Mouse (Mus musculus) embryonic facial prominence, embryonic 15.5 days (tissue): ENCODE data around the gene Ambra1. TPM values are rescaled to one million over a fixed set of nuclear protein-coding genes. Genes with fewer than 3 reads are reported as not detected.

Source experiments
- ATAC-seq: fragments of 200-750 bp; cut with Nextera tagmentation; 2 replicates; pipeline ENCODE4 v1.8.0; 2017; ENCODE audit warnings: low read depth, moderate TSS enrichment; ENCODE audit not compliant: insufficient number of reproducible peaks, low FRiP score, low TSS enrichment
- H3K27ac ChIP-seq: fragments of 300-500 bp; sonication (generic); replicated peaks from 2 replicates; pipeline ENCODE4 v1.5.1; 2015; ENCODE audit warnings: mild to moderate bottlenecking, inconsistent platforms
- H3K27me3 ChIP-seq: fragments of 300-500 bp; sonication (generic); 2 replicates; pipeline ENCODE4 v1.6.1; 2015; ENCODE audit warnings: inconsistent platforms
- H3K36me3 ChIP-seq: fragments of 300-500 bp; sonication (generic); 2 replicates; pipeline ENCODE4 v1.6.1; 2015; ENCODE audit warnings: mild to moderate bottlenecking, inconsistent platforms
- H3K4me1 ChIP-seq: fragments of 300-500 bp; sonication (generic); 2 replicates; pipeline ENCODE4 v1.6.1; 2015; ENCODE audit warnings: inconsistent platforms
- H3K4me2 ChIP-seq: fragments of 300-500 bp; sonication (generic); replicated peaks from 2 replicates; pipeline ENCODE4 v1.6.1; 2015; ENCODE audit warnings: mild to moderate bottlenecking, inconsistent platforms
- H3K4me3 ChIP-seq: fragments of 300-500 bp; sonication (generic); replicated peaks from 2 replicates; pipeline ENCODE4 v1.5.1; 2015; ENCODE audit warnings: mild to moderate bottlenecking, inconsistent platforms
- H3K9ac ChIP-seq: fragments of 300-500 bp; sonication (generic); 2 replicates; pipeline ENCODE4 v1.6.1; 2015; ENCODE audit warnings: inconsistent platforms
- H3K9me3 ChIP-seq: fragments of 300-500 bp; sonication (generic); replicated peaks from 2 replicates; pipeline ENCODE4 v1.6.1; 2016; ENCODE audit warnings: inconsistent platforms
- WGBS: fragments of 180-500 bp; shearing (Covaris S2); methylation state at CpG from one replicate; pipeline ENCODE4 v1.1.7; 2015; 5-methylcytosine and 5-hydroxymethylcytosine counted together
- polyA plus RNA-seq: library from polyadenylated mRNA; unstranded; fragments of >200 nt; fragmentation: Nextera tagmentation; extraction: Ambion mirVana; gene quantifications from 2 replicates; pipeline ENCODE4 v1.2.1, GENCODE M21; 2015

Gene Ambra1
- polyA plus RNA-seq, 1 experiment from 2014 or later: 18.1 TPM

- H3K9ac ChIP-seq: no peak overlapping the region
- H3K27me3 ChIP-seq: no peaks in the 10 kb centered on the region
- H3K9me3 ChIP-seq: no peaks in the 10 kb centered on the region
- H3K27ac ChIP-seq: no peak overlapping the region
- 72% methylated on average over 9 of the region's 9 CpGs for WGBS
- no peaks in the 10 kb centered on the region for H3K36me3 ChIP-seq
- H3K4me1 ChIP-seq: no peaks in the 10 kb centered on the region
- H3K4me2 ChIP-seq: no peak overlapping the region
- no peak for ATAC-seq
- H3K4me3 ChIP-seq: no peak overlapping the region
Observed at GRCm38 (mm10) chr2:91876000-91876805, 146.3 kb downstream of the Ambra1 start.

DNA sequence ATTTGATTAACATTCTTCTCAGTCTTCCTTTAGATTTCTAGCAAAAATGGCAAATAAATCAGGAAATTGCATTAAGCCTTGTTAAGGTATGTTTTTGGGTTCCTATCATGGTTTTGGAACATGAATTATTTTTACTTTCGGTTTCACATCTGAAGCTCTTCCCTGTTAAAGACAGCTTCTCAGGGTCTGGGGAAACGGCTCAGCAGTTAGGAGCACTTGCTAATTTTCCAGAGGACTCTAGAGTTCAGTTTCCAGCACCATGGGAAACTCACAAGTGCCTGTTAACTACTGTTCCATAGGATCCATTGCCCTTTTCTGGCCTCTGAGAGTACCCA lies 146.8 kb downstream of the Ambra1 start:
- WGBS: 88% methylated on average over 2 of the region's 2 CpGs
- no peak for ATAC-seq
- Histone ChIP-seq H3K27ac (no peak overlapping the region), H3K36me3 (no peaks in the 10 kb centered on the region), H3K4me1 (no peaks in the 10 kb centered on the region), H3K4me2 (no peak overlapping the region), H3K9me3 (no peaks in the 10 kb centered on the region), H3K9ac (no peak overlapping the region), H3K4me3 (no peak overlapping the region), H3K27me3 (no peaks in the 10 kb centered on the region)

DNA sequence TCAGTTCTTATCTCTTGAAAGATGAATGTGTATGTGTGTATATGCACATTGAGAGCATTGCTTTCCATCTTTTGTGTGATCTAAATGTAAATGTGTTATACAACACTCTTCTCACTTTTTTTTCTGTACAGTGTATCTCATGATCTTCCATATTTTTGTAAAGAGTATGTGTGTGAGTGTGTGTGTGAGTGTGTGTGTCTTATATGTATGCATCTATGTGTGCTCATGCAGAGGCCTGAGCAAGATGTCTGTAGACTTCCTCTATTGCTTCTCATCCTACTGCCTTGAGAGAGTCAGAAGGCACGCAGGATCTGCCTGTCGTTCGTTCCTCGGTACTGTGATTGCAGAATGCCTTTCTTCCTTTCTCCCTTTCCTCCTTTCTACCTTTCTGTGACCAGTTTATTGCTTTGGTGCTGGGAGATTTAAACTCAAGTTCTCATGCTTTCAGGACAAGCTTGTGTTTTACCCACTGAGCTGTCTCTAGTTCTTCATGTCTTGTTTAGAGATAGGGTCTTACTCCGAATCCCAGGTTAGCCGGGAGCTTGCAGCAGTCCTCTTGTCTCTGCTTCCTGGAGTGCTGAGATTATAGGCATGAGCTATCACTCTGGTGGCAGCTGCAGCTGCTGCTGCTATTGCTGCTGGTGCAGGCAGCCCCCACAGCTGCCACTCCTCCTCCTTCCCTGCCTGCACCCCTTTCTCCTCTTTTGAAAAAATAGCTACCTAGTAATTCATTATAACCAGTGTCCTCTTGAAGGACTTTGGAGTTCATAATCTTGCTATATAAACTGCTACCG lies 148.7 kb downstream of the Ambra1 start:
- Histone ChIP-seq H3K36me3 (no peaks in the 10 kb centered on the region), H3K9me3 (no peaks in the 10 kb centered on the region), H3K9ac (no peak overlapping the region), H3K27me3 (no peaks in the 10 kb centered on the region), H3K4me1 (no peaks in the 10 kb centered on the region), H3K4me2 (no peak overlapping the region), H3K27ac (no peak overlapping the region), H3K4me3 (no peak overlapping the region)
- ATAC-seq: no peak
- 84% methylated on average over 7 of the region's 7 CpGs for WGBS

DNA sequence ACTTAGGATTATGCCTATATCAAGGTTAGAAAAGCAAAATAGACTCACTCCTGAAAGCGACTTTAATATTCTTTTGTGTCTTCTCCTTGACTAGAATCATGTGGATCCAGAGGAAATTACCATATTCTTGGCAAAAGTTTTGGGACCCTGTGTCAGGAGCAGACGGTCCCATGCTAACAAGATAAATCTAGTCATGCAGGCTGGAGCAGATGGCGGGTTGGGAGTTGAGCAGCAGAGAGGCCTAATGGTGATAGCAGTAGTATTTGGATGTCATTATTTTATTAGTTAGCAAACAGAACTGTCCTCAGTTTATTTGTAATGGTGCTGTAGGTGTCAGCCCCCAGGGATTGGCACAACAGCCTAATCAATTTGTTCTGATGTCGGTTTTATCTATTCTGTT lies 154.0 kb downstream of the Ambra1 start:
- Histone ChIP-seq H3K9ac (no peak overlapping the region), H3K27ac (no peak overlapping the region), H3K36me3 (peaks cover 22% of the 10 kb centered on the region), H3K4me1 (no peaks in the 10 kb centered on the region), H3K27me3 (no peaks in the 10 kb centered on the region), H3K4me2 (no peak overlapping the region), H3K4me3 (no peak overlapping the region), H3K9me3 (no peaks in the 10 kb centered on the region)
- no peak for ATAC-seq
- WGBS: 83% methylated on average over 4 of the region's 4 CpGs

DNA sequence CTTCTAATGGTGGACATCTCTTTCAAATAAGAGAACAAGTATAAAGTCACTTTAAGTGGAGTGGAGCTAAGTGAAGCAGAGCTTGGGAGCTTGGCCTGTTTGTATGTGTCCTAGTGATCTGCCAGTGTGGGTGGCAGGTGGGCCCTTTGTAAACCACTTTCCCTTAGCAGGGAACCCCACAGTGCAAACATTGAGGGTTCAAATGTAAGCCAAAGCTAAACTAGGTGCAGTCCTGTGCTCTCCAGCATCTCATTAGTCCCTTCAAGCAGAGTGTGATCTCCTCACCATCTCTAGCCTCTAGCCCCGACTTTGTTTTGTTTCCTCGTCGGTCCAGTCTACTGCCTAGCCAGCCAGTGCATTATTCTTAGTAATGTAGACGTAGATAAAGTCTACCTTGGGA lies 154.7 kb downstream of the Ambra1 start:
- H3K4me1 ChIP-seq: no peaks in the 10 kb centered on the region
- no peaks in the 10 kb centered on the region for H3K27me3 ChIP-seq
- no peak overlapping the region for H3K4me2 ChIP-seq
- ATAC-seq: no peak
- H3K27ac ChIP-seq: no peak overlapping the region
- no peak overlapping the region for H3K9ac ChIP-seq
- peaks cover 22% of the 10 kb centered on the region for H3K36me3 ChIP-seq
- no peak overlapping the region for H3K4me3 ChIP-seq
- H3K9me3 ChIP-seq: no peaks in the 10 kb centered on the region
- WGBS: 88% methylated on average over 4 of the region's 4 CpGs

DNA sequence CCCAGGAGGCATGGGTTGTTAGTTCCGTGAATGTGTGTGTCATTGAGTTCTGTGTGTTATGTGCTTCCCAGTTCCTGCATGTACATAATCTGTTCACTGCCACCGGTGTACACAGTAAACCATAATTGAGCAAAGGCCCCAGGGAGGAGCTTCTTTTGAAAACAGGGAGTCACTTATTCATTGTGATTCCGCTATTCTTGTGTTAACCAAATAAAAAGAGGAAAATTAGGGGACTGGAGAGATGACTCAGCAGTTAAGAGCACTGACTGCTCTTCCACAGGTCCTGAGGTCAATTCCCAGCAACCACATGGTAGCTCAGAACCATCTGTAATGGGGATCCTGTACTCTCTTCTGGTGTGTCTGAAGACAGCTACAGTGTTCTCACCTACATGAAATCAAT lies 164.8 kb downstream of the Ambra1 start:
- no peak for ATAC-seq
- Histone ChIP-seq H3K4me3 (no peak overlapping the region), H3K9me3 (no peaks in the 10 kb centered on the region), H3K27ac (no peak overlapping the region), H3K9ac (no peak overlapping the region), H3K36me3 (0 out of 2 replicates have a peak, but pooled peaks cover 9% of the 10 kb centered on the region), H3K27me3 (no peaks in the 10 kb centered on the region), H3K4me2 (no peak overlapping the region), H3K4me1 (no peaks in the 10 kb centered on the region)
- WGBS: 86% methylated on average over 3 of the region's 3 CpGs

DNA sequence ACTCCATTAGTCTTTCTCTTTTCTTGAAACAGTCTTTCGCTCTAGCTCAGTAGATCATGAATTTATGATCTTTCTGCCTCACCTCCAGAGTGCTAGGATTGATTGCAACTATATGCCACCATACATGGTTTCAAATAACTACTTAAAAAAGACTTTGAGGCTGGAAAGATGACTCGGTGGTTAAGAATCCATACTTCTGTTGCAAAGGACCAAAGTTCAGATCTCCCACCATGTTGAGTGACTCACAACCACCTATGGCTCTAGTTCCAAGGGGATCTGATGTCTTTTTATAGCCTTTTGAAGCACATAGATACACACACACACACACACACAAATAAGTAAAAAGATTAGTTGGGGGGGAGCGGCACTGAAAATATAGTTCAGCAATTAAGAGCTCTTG lies 165.5 kb downstream of the Ambra1 start:
- H3K4me3 ChIP-seq: no peak overlapping the region
- no peak overlapping the region for H3K4me2 ChIP-seq
- 93% methylated on average over 3 of the region's 3 CpGs for WGBS
- H3K36me3 ChIP-seq: peaks cover 12% of the 10 kb centered on the region; the same call in 1 of the 2 replicates
- H3K4me1 ChIP-seq: no peaks in the 10 kb centered on the region
- no peaks in the 10 kb centered on the region for H3K9me3 ChIP-seq
- no peaks in the 10 kb centered on the region for H3K27me3 ChIP-seq
- H3K27ac ChIP-seq: no peak overlapping the region
- ATAC-seq: no peak
- no peak overlapping the region for H3K9ac ChIP-seq

DNA sequence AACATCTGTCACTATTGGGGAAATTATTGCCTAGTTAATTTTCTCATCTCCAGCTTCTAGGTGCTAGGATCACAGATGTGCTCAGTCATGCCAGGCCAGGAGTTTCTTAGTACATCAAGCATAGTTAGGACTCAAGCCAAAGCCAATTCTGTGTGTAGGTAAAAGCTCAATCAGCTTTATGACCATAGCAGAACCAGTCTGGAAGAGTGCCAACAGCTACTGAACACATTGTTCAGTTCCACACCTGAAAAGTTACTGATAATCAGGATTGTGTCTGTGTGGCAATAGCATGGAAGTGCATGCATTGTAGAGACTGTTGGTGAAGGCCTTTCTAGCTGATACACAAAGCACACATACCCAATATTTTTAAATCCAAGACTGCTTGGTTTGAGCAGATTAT lies 168.0 kb downstream of the Ambra1 start:
- Histone ChIP-seq H3K4me3 (no peak overlapping the region), H3K27me3 (no peaks in the 10 kb centered on the region), H3K27ac (no peak overlapping the region), H3K9ac (no peak overlapping the region), H3K36me3 (peaks cover 27% of the 10 kb centered on the region), H3K4me2 (no peak overlapping the region), H3K4me1 (no peaks in the 10 kb centered on the region), H3K9me3 (no peaks in the 10 kb centered on the region)
- no peak for ATAC-seq

DNA sequence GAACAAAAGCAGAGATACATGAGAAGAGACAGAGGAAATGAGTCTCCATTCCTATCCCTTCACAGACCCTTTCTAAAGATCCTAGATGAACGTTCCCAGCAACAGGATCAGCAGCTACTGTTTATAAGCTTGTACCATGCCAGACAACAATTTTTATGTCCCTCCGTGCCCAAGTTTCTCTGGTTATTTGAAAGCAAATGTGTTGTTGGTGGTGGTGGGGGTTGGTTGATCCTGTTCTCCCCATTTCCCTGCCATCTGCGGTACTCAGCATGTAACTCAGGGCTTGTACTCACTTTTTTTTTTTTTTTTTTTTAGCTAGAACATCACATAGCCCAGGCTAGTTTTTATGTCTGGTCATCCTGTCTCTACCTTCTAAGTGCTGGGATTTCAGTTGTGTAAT lies 169.2 kb downstream of the Ambra1 start:
- no peak overlapping the region for H3K4me2 ChIP-seq
- peaks cover 27% of the 10 kb centered on the region for H3K36me3 ChIP-seq
- H3K4me1 ChIP-seq: no peaks in the 10 kb centered on the region
- H3K9me3 ChIP-seq: no peaks in the 10 kb centered on the region
- no peak overlapping the region for H3K27ac ChIP-seq
- ATAC-seq: no peak
- H3K27me3 ChIP-seq: no peaks in the 10 kb centered on the region
- WGBS: 86% methylated on average over 3 of the region's 3 CpGs
- no peak overlapping the region for H3K9ac ChIP-seq
- H3K4me3 ChIP-seq: no peak overlapping the region

DNA sequence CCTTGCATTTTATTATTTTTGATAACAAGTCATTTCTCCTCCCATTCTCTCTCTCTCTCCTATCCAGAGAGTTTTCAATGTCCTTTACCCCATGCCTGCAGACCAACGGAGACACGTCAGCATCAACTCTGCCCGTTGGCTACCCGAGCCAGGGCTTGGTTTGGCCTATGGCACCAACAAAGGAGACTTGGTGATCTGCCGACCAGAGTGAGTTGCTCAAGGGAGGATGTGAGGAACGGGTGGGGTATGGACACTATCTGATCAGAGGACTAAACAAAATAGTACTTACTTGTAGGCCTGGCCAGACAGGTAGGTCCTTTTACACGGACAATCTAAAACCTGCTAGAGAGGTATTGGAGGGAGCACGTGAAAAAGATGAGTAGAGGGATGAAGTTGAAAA lies 170.5 kb downstream of the Ambra1 start:
- Histone ChIP-seq H3K27me3 (no peaks in the 10 kb centered on the region), H3K9ac (no peak overlapping the region), H3K4me1 (0 out of 2 replicates have a peak, but pooled peaks cover 7% of the 10 kb centered on the region), H3K4me2 (no peak overlapping the region), H3K9me3 (no peaks in the 10 kb centered on the region), H3K36me3 (peaks cover 28% of the 10 kb centered on the region), H3K27ac (no peak overlapping the region), H3K4me3 (no peak overlapping the region)
- no peak for ATAC-seq
- WGBS: 91% methylated on average over 8 of the region's 8 CpGs

- WGBS: 74% methylated on average over 5 of the region's 5 CpGs
- ATAC-seq: no peak
- H3K36me3 ChIP-seq: peaks cover 33% of the 10 kb centered on the region
- H3K27ac ChIP-seq: no peak overlapping the region
- 0 out of 2 replicates have a peak, but pooled peaks cover 8% of the 10 kb centered on the region for H3K4me1 ChIP-seq
- no peak overlapping the region for H3K4me2 ChIP-seq
- H3K27me3 ChIP-seq: no peaks in the 10 kb centered on the region
- H3K9ac ChIP-seq: no peak overlapping the region
- no peak overlapping the region for H3K4me3 ChIP-seq
- no peaks in the 10 kb centered on the region for H3K9me3 ChIP-seq
Observed at GRCm38 (mm10) chr2:91902336-91902735, 172.4 kb downstream of the Ambra1 start.
